Mouse (Mus musculus) lung, postnatal 0 days (tissue): ENCODE results near the gene Tex37.
A peak's percentile ranks its signal among the peaks of the same experiment; 100 is the strongest.

Experiments
- CTCF ChIP-seq: IDR thresholded peaks from 2 replicates; pipeline ENCODE4 v1.5.1; 2016; ENCODE audit warnings: antibody characterized with exemption, mild to moderate bottlenecking
- EP300 ChIP-seq: IDR thresholded peaks from 2 replicates; pipeline ENCODE4 v1.6.1; 2016; ENCODE audit warnings: antibody characterized with exemption, mild to moderate bottlenecking, control low read depth

- TF ChIP-seq CTCF: peak; percentile 42
- TF ChIP-seq EP300: no peak
Measured at GRCm38 (mm10) chr6:70874035-70874775, 44.5 kb downstream of the Tex37 start.
